Mouse (Mus musculus) MEL (cell line): ENCODE results near the gene Scarb1.

Source experiments
- CTCF ChIP-seq, 3 experiments: IDR thresholded peaks in 2 of 3; conservative IDR thresholded peaks in 1 of 3; 2 replicates each; pipeline ENCODE4 v1.5.1; 2011 to 2012; ENCODE audit warnings: low read length in 3 of 3, low read depth in 2 of 3, mild to moderate bottlenecking in 2 of 3, improper control_type of control experiment in 1 of 3, inconsistent platforms in 1 of 3, mixed read lengths in 1 of 3, moderate library complexity in 1 of 3; ENCODE audit not compliant: control insufficient read depth in 1 of 3, insufficient read depth in 1 of 3, poor library complexity in 1 of 3, severe bottlenecking in 1 of 3
- ELF1 ChIP-seq: IDR thresholded peaks from 2 replicates; pipeline ENCODE4 v1.6.1; 2014; ENCODE audit warnings: low read depth, mild to moderate bottlenecking, inconsistent platforms, low read length, improper control_type of control experiment, moderate library complexity
- GATA1 ChIP-seq: IDR thresholded peaks from 2 replicates; pipeline ENCODE4 v1.6.1; 2011; ENCODE audit warnings: low read depth, low read length, improper control_type of control experiment
- JUND ChIP-seq: IDR thresholded peaks from 2 replicates; pipeline ENCODE4 v1.6.1; 2011; ENCODE audit warnings: low read depth, mild to moderate bottlenecking, improper control_type of control experiment, low read length
- MAFK ChIP-seq: IDR thresholded peaks from 2 replicates; pipeline ENCODE4 v1.6.1; 2011; ENCODE audit warnings: low read depth, mild to moderate bottlenecking, low read length, improper control_type of control experiment, borderline replicate concordance
- POLR2A ChIP-seq, 2 experiments: IDR thresholded peaks; 2 replicates each; pipeline ENCODE4 v1.6.1; 2011 to 2012; ENCODE audit warnings: low read length in 2 of 2, mild to moderate bottlenecking in 2 of 2, control low read depth in 1 of 2, improper control_type of control experiment in 1 of 2, low read depth in 1 of 2, moderate library complexity in 1 of 2; ENCODE audit not compliant: control insufficient read depth in 1 of 2, insufficient read depth in 1 of 2, poor library complexity in 1 of 2
- TBP ChIP-seq: IDR thresholded peaks from 2 replicates; pipeline ENCODE4 v1.8.0; 2011; ENCODE audit warnings: low read depth, low read length, improper control_type of control experiment
- USF1 ChIP-seq: IDR thresholded peaks from 2 replicates; pipeline ENCODE4 v1.6.1; 2014; ENCODE audit warnings: low read depth, mild to moderate bottlenecking, inconsistent platforms, low read length, improper control_type of control experiment, moderate library complexity
- USF2 ChIP-seq, 2 experiments: IDR thresholded peaks; 2 replicates each; pipeline ENCODE4 v1.6.1; 2011 to 2012; ENCODE audit warnings: improper control_type of control experiment in 2 of 2, low read length in 2 of 2, borderline replicate concordance in 1 of 2, inconsistent platforms in 1 of 2, low read depth in 1 of 2, mild to moderate bottlenecking in 1 of 2; ENCODE audit not compliant: insufficient read depth in 1 of 2
- ZC3H11A ChIP-seq: IDR thresholded peaks from 2 replicates; pipeline ENCODE4 v1.6.1; 2012; ENCODE audit warnings: low read depth, mild to moderate bottlenecking, inconsistent platforms, low read length, improper control_type of control experiment
- ZMIZ1 ChIP-seq: IDR thresholded peaks from 2 replicates; pipeline ENCODE4 v1.6.1; 2012; ENCODE audit warnings: low read depth, mild to moderate bottlenecking, inconsistent platforms, low read length, improper control_type of control experiment, moderate library complexity
- ZNF384 ChIP-seq: IDR thresholded peaks from 2 replicates; pipeline ENCODE4 v1.6.1; 2012; ENCODE audit warnings: low read depth, mild to moderate bottlenecking, inconsistent platforms, low read length, improper control_type of control experiment

GRCm38 (mm10) chr5:125354885-125355492, 14.1 kb upstream of the Scarb1 start:
- TF ChIP-seq GATA1 (no peak), USF1 (peak; percentile 57), POLR2A (IDR thresholded peaks at IDR 0.05; ENCODE audit: control insufficient read depth in 1 of 2, insufficient read depth in 1 of 2, low read depth in 1 of 2, low read length in 2 of 2, poor library complexity in 1 of 2) (no peak), ZNF384 (no peak), ZC3H11A (no peak), TBP (no peak), ELF1 (no peak), USF2 (IDR thresholded peaks at IDR 0.05; ENCODE audit: borderline replicate concordance in 1 of 2, insufficient read depth in 1 of 2, low read depth in 1 of 2, low read length in 2 of 2) (peak in 1 of 2 experiments; percentile 36; a peak in 1 of 4 replicates), CTCF (IDR thresholded peaks at IDR 0.05 in 2 of 3, conservative IDR thresholded peaks at IDR 0.05 in 1 of 3; ENCODE audit: control insufficient read depth in 1 of 3, insufficient read depth in 1 of 3, low read depth in 2 of 3, low read length in 3 of 3, poor library complexity in 1 of 3, severe bottlenecking in 1 of 3) (no peak), MAFK (no peak), JUND (no peak), ZMIZ1 (no peak)
